Mouse (Mus musculus): Measurements from ENCODE around the gene Nrde2. TPM values are rescaled to one million over a fixed set of nuclear protein-coding genes. Genes with fewer than 3 reads are reported as not detected.

The Nrde2 gene
- polyA plus RNA-seq, 1 experiment from 2014 or later = 10.6 TPM

DNA sequence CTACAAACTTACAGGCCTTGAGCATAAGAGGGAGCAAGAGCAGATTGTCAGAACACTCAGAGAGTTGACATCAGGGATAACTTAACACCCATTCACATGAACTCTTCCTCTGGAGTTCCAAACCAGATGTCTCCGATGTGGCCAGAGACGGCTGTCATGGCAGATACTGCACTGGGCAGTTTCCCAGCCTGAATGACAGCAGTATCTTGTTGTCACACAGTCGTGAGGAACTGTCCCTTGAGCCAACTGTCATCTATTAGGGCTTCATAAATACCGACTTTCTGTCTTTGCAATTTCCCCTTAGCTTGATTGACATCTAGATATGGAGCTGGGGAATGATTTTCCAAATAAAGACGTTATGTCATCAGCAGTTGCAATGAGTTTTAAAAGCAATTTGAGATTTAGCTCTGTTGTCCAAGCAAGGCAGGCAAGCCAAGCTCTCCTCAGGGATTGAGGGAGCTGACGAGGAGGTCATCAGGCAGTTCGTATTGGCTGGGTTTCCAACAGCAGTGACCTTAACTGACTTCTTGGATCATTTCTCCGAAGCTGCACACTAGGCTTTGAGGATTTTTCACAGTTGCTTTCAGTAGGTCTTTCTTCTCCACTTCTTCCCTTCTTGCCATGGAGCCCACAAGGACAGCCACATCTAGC lies 79.7 kb downstream of the Nrde2 start:
- Histone ChIP-seq H3K4me2 (ENCODE audit: low read depth, low read length) (no peak overlapping the region), H3K9me3 (ENCODE audit: control insufficient read depth, low read length) (no peaks in the 10 kb centered on the region), H3K36me3 (ENCODE audit: control insufficient read depth, insufficient read depth, low read length) (no peaks in the 10 kb centered on the region), H3K27me3 (replicated peaks; ENCODE audit: control insufficient read depth, insufficient read depth, low read length) (no peaks in the 10 kb centered on the region), H3K27ac (replicated peaks; ENCODE audit: low read depth, low read length) (no peak overlapping the region), H3K9ac (ENCODE audit: low read depth, low read length) (no peak overlapping the region), H3K4me1 (ENCODE audit: control insufficient read depth, insufficient read depth, low read length) (peaks cover 6% of the 10 kb centered on the region; the same call in 1 of the 2 replicates), H3K4me3 (ENCODE audit: low read depth, low read length) (no peak overlapping the region)
- ATAC-seq (ENCODE audit: low read depth) (no peak), DNase-seq (ENCODE audit: low spot score) (no peak)
- 71% methylated on average over 8 of the region's 8 CpGs for WGBS

DNA sequence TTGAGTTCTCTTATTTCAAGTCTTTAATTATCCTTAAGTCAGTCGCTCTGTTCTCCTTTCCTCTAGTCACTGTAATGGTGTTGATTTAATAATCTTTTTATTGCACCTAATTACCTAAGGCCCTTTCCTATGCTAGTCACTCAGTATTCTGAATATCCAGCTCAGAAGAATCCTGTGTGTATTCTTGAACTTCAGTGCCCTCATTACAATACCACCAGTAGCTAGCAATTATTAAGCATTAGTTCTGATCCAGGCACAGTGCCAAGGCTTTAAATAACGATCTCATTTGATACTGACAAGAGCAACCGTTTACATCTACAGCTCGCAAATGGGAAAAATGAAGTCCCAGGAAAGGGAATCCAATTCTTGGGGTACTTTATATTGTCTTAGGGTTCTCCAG lies 83.7 kb downstream of the Nrde2 start:
- H3K27ac ChIP-seq (replicated peaks; ENCODE audit: low read depth, low read length) = no peak overlapping the region
- DNase-seq (ENCODE audit: low spot score) (peak; percentile 53), ATAC-seq (ENCODE audit: low read depth) (no peak)
- no peak overlapping the region for H3K4me2 ChIP-seq (ENCODE audit: low read depth, low read length)
- 67% methylated on average over 4 of the region's 4 CpGs for WGBS
- no peaks in the 10 kb centered on the region for H3K36me3 ChIP-seq (ENCODE audit: control insufficient read depth, insufficient read depth, low read length)
- H3K9me3 ChIP-seq (ENCODE audit: control insufficient read depth, low read length) = no peaks in the 10 kb centered on the region
- no peaks in the 10 kb centered on the region for H3K4me1 ChIP-seq (ENCODE audit: control insufficient read depth, insufficient read depth, low read length)
- no peak overlapping the region for H3K9ac ChIP-seq (ENCODE audit: low read depth, low read length)
- no peaks in the 10 kb centered on the region for H3K27me3 ChIP-seq (replicated peaks; ENCODE audit: control insufficient read depth, insufficient read depth, low read length)
- no peak overlapping the region for H3K4me3 ChIP-seq (ENCODE audit: low read depth, low read length)

Other genes with a start within 250 kb of the Nrde2 start
- 3.4 and 4.6 TPM in 2 replicates for gene Kcnk13, start 195.2 kb downstream of the Nrde2 start, polyA plus RNA-seq (2014; fragmentation: Nextera tagmentation; extraction: Ambion mirVana)
- 241 and 249 TPM in 2 replicates for gene Psmc1, start 49.5 kb downstream of the Nrde2 start, polyA plus RNA-seq (2014; fragmentation: Nextera tagmentation; extraction: Ambion mirVana)
- 1,378 and 1,440 TPM in 2 replicates for gene Calm1, start 39.8 kb upstream of the Nrde2 start, polyA plus RNA-seq (2014; fragmentation: Nextera tagmentation; extraction: Ambion mirVana)